Mouse (Mus musculus) cerebellum, adult 11 months (tissue): ENCODE data around the gene Fam217a.
"Not testable (repeated sequence)": the region's sequence is repeated elsewhere in the genome, so short reads cannot be mapped to it uniquely, and the experiment has no call there.

ENCODE experiments used
- DNase-seq: peaks from one replicate; pipeline ENCODE4 v3.0.0; 2022

Gene Fam217a

GRCm38 (mm10) chr13:34924210-34924609 is at the start of gene Fam217a, which contains the start of gene 4933417A18Rik:
Gene Fam217a, minus strand, starts transcription at chr13:34924310.
Gene 4933417A18Rik, plus strand, starts transcription at chr13:34924409.
- no peak for DNase-seq

GRCm38 (mm10) chr13:34973770-34974169 is 49.7 kb upstream of the Fam217a start:
- no peak for DNase-seq

- DNase-seq: no peak
Observed at GRCm38 (mm10) chr13:34973149-34973548, 49.0 kb upstream of the Fam217a start.

GRCm38 (mm10) chr13:34972456-34972855 is 48.3 kb upstream of the Fam217a start:
- DNase-seq: not testable (repeated sequence)

- not testable (repeated sequence) for DNase-seq
Observed at GRCm38 (mm10) chr13:34965647-34966046, 41.5 kb upstream of the Fam217a start.

- no peak for DNase-seq
Observed at GRCm38 (mm10) chr13:34964866-34965265, 40.8 kb upstream of the Fam217a start.

GRCm38 (mm10) chr13:34964419-34964818 is 40.3 kb upstream of the Fam217a start:
- no peak for DNase-seq

GRCm38 (mm10) chr13:34963511-34964397 is 39.6 kb upstream of the Fam217a start, which contains the start of gene Eci3:
Gene Eci3, minus strand, starts transcription at chr13:34963810.
- no peak for DNase-seq

- no peak for DNase-seq
Observed at GRCm38 (mm10) chr13:34960996-34961770, 37.1 kb upstream of the Fam217a start.

GRCm38 (mm10) chr13:34958158-34958557 is 34.0 kb upstream of the Fam217a start:
- DNase-seq: not testable (repeated sequence)

- DNase-seq: no peak
Observed at GRCm38 (mm10) chr13:34956901-34957300, 32.8 kb upstream of the Fam217a start.

GRCm38 (mm10) chr13:34951437-34951836 is 27.3 kb upstream of the Fam217a start:
- not testable (repeated sequence) for DNase-seq

GRCm38 (mm10) chr13:34942370-34942769 is 18.3 kb upstream of the Fam217a start:
- DNase-seq: no peak

- DNase-seq: no peak
Observed at GRCm38 (mm10) chr13:34934931-34935644, 11.0 kb upstream of the Fam217a start.

- no peak for DNase-seq
Observed at GRCm38 (mm10) chr13:34916520-34917167, 7.5 kb downstream of the Fam217a start.

GRCm38 (mm10) chr13:34914614-34915013 is 9.5 kb downstream of the Fam217a start:
- no peak for DNase-seq

GRCm38 (mm10) chr13:34892871-34893270 is 31.2 kb downstream of the Fam217a start:
- no peak for DNase-seq

- no peak for DNase-seq
Observed at GRCm38 (mm10) chr13:34876481-34876880, 47.6 kb downstream of the Fam217a start.

GRCm38 (mm10) chr13:34875741-34876445 is 48.2 kb downstream of the Fam217a start:
- no peak for DNase-seq

- peak; percentile 90 for DNase-seq
Observed at GRCm38 (mm10) chr13:34875166-34875710, 48.9 kb downstream of the Fam217a start, which contains the start of gene Prpf4b. Gene Prpf4b, plus strand, starts transcription at chr13:34875302.

GRCm38 (mm10) chr13:34874736-34875135 is 49.4 kb downstream of the Fam217a start:
- DNase-seq: peak; percentile 49
